Mouse (Mus musculus): ENCODE results near the gene Nudt3. TPM values are rescaled to one million over a fixed set of nuclear protein-coding genes. Genes with fewer than 3 reads are reported as not detected.
A peak's percentile ranks its signal among the peaks of the same experiment; 100 is the strongest.

Gene Nudt3
- polyA plus RNA-seq, 1 experiment from 2014 or later = 37.2 TPM

- no peak for DNase-seq (ENCODE audit: low spot score)
- WGBS = under 1% methylated on average over 14 of the region's 14 CpGs
- H3K27me3 ChIP-seq (ENCODE audit: control insufficient read depth, insufficient read depth, low read length) = no peaks in the 10 kb centered on the region
- ATAC-seq (replicated peaks; ENCODE audit: insufficient number of reproducible peaks, low FRiP score, low TSS enrichment, low read depth) = no peak
- H3K27ac ChIP-seq (replicated peaks; ENCODE audit: low read depth, low read length) = peak overlapping the region; percentile 99
- H3K9ac ChIP-seq (replicated peaks; ENCODE audit: low read length) = peak overlapping the region; percentile 96
- no peaks in the 10 kb centered on the region for H3K36me3 ChIP-seq (replicated peaks; ENCODE audit: control insufficient read depth, insufficient read depth, low read depth, low read length)
- peak overlapping the region; percentile 86 for H3K4me2 ChIP-seq (ENCODE audit: low read depth, low read length)
- H3K9me3 ChIP-seq (replicated peaks; ENCODE audit: control insufficient read depth, low read length) = no peaks in the 10 kb centered on the region
- peaks cover 6% of the 10 kb centered on the region; the same call in 1 of the 2 replicates for H3K4me1 ChIP-seq (ENCODE audit: control insufficient read depth, insufficient read depth, low read length)
- peak overlapping the region; percentile 75 for H3K4me3 ChIP-seq (ENCODE audit: low read depth, low read length)
Measured at GRCm38 (mm10) chr17:27557927-27558661, 65.2 kb downstream of the Nudt3 start.

DNA sequence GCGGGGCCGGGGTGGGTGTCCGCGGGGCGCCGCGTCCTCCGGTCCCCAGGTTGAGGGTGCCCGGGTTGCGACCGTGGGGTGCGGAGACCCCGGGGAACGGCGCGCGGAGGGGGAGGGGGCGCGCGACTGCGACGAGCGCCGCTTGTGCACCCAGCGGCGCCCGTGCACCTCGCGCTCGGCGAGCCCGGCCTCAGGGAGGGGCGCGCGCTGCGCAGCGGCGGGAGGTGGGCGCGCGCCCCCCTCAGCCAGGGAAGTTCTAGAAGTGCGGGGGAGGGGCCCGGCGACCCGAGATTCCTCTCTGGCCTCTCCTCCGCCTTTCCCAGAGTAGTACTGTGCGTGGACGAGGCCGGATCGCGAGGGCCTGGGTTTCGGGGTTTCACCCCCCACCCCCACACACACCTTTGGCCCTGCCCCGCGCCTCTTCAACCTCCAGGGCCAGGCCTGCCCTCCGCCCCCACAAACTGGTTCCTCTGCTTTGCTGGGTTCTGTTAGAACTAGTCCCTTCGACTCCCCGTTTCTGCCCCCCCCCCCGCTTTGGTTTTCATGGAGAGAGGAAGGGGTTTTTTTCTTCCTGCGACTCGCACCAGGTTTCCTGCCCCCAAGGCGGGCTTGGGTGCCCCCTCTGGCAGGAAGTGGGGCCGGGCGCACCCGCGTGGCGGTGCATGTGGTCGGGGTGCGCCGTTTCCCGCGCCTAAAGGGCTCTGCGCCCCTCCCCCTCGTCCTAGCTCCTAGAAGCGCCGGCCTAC is 65.9 kb downstream of the Nudt3 start:
- Histone ChIP-seq H3K4me3 (ENCODE audit: low read depth, low read length) (peak overlapping the region; percentile 75), H3K27me3 (ENCODE audit: control insufficient read depth, insufficient read depth, low read length) (no peaks in the 10 kb centered on the region), H3K4me1 (ENCODE audit: control insufficient read depth, insufficient read depth, low read length) (peaks cover 6% of the 10 kb centered on the region; the same call in 1 of the 2 replicates), H3K9me3 (replicated peaks; ENCODE audit: control insufficient read depth, low read length) (no peaks in the 10 kb centered on the region), H3K36me3 (replicated peaks; ENCODE audit: control insufficient read depth, insufficient read depth, low read depth, low read length) (no peaks in the 10 kb centered on the region), H3K27ac (replicated peaks; ENCODE audit: low read depth, low read length) (peak overlapping the region; percentile 99), H3K4me2 (ENCODE audit: low read depth, low read length) (peak overlapping the region; percentile 86), H3K9ac (replicated peaks; ENCODE audit: low read length) (peak overlapping the region; percentile 96)
- under 1% methylated on average over 37 of the region's 75 CpGs for WGBS
- DNase-seq (ENCODE audit: low spot score) = peak; percentile 85
- peak; percentile 3; the same call in 1 of the 2 replicates for ATAC-seq (replicated peaks; ENCODE audit: insufficient number of reproducible peaks, low FRiP score, low TSS enrichment, low read depth)

DNA sequence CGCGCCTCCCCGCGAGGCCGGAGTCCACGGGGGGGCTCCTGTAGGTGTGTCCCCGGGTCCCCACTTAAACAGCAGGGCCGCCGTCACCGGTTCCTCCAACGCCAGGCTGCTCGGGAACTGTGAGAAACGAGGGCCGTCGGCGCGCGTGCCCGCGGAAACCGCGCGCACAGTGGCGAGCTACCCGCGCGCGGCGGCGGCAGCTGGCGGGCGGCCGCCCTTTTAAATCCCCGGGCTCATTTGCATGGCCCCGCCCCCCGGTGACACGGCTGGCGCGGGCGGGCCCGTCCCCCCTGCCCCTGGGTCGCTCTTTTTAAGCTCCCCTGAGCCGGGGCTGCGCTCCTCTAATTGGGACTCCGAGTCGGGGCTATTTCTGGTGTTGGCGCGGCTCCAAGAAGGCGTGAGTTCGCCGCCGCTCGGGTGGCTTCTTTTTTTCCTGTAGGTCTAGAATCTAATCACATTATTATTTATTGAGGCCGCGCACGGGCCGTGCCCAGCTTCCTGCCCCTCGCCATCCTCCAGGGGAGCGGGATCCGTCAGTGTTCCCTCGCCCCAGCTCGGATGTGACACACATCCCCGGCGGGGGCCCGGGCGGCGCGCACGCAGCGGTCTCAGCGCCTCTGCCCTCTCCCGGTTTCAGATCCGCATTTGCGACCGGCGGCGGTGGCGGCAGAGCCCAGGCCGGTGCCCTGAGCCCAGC is 66.8 kb downstream of the Nudt3 start, which contains the start of gene Hmga1:
Gene Hmga1 (plus strand): TSS at position 183 of the 697 bp plus-strand sequence.
- peak; percentile 96 for DNase-seq (ENCODE audit: low spot score)
- 0% methylated on average over 69 of the region's 79 CpGs for WGBS

DNA sequence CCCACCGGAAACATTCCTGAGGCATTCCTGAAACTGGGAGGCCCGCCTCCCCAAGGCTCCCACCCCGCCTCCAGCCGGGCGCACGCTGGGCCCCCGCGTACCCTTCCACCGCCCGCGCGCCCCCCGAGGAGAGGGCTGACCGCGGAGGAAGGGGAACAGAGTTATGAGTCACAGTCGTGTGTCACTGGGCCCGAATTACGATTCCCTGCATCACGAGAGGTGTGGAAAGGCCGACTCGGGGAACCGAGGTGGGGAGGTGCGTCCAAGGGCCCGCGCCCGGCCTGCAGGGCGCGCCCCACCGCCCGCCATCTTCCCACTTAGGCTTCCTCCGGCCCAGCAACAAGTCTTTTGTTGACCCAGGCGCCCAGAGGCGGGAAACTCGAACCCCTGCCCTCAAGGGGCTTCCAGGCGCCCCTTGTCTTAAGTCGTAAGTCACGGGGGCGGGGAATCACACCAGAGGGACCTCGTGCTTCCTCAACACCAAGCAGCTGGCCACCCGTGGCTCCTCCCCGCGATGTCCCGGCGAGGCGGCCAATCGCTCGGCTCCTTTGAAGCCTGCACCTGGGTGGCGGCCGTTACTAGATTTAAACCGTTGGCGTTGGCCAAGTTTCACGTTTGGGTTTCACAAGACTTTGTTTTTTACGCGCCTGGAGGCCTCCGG is 67.7 kb downstream of the Nudt3 start:
- ATAC-seq (replicated peaks; ENCODE audit: insufficient number of reproducible peaks, low FRiP score, low TSS enrichment, low read depth) (peak; percentile 56), DNase-seq (ENCODE audit: low spot score) (peak; percentile 95)
- Histone ChIP-seq H3K4me3 (ENCODE audit: low read depth, low read length) (peak overlapping the region; percentile 75), H3K36me3 (replicated peaks; ENCODE audit: control insufficient read depth, insufficient read depth, low read depth, low read length) (no peaks in the 10 kb centered on the region), H3K9ac (replicated peaks; ENCODE audit: low read length) (peak overlapping the region; percentile 96), H3K27ac (replicated peaks; ENCODE audit: low read depth, low read length) (peak overlapping the region; percentile 99), H3K4me2 (ENCODE audit: low read depth, low read length) (peak overlapping the region; percentile 86), H3K9me3 (replicated peaks; ENCODE audit: control insufficient read depth, low read length) (no peaks in the 10 kb centered on the region), H3K27me3 (ENCODE audit: control insufficient read depth, insufficient read depth, low read length) (no peaks in the 10 kb centered on the region), H3K4me1 (ENCODE audit: control insufficient read depth, insufficient read depth, low read length) (peaks cover 6% of the 10 kb centered on the region; the same call in 1 of the 2 replicates)
- whole genome bisulfite sequencing = under 1% methylated on average over 54 of the region's 55 CpGs

More for the DNA sequence above, 66.8 kb downstream of the Nudt3 start, which contains the start of gene Hmga1:
- H3K9ac ChIP-seq (replicated peaks; ENCODE audit: low read length) = peak within 1 kb of the TSS; percentile 96
- H3K36me3 ChIP-seq (replicated peaks; ENCODE audit: control insufficient read depth, insufficient read depth, low read depth, low read length) = no peaks in the 10 kb centered on the region
- peak within 1 kb of the TSS; percentile 75 for H3K4me3 ChIP-seq (ENCODE audit: low read depth, low read length)
- ATAC-seq (replicated peaks; ENCODE audit: insufficient number of reproducible peaks, low FRiP score, low TSS enrichment, low read depth) = peak; percentile 59
- H3K4me1 ChIP-seq (ENCODE audit: control insufficient read depth, insufficient read depth, low read length) = peaks cover 6% of the 10 kb centered on the region; the same call in 1 of the 2 replicates
- H3K9me3 ChIP-seq (replicated peaks; ENCODE audit: control insufficient read depth, low read length) = no peaks in the 10 kb centered on the region
- H3K27me3 ChIP-seq (ENCODE audit: control insufficient read depth, insufficient read depth, low read length) = no peaks in the 10 kb centered on the region
- H3K4me2 ChIP-seq (ENCODE audit: low read depth, low read length) = peak within 1 kb of the TSS; percentile 86
- H3K27ac ChIP-seq (replicated peaks; ENCODE audit: low read depth, low read length) = peak within 1 kb of the TSS; percentile 99

DNA sequence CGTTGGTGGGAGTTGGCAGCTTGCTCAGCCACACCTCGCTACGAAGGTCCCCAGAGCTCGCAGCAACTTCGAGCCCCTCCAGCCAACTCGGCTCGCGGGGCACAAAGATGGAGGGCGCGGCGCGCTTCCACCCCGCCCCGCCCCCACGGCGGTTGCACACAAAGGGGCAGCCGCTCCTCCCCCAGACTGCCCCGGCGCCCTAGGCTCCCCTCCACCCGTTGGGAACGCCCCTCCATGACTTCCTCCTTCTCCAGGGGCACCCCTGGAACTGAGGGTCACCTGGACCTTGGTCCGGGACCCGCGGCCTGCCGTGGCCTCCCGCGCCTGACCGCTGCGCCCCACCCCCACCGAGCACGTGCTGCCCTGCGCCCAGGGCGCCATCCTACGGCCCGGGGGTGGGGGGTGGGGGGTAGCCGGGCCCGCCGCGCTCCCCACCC is 68.2 kb downstream of the Nudt3 start:
- Histone ChIP-seq H3K36me3 (replicated peaks; ENCODE audit: control insufficient read depth, insufficient read depth, low read depth, low read length) (no peaks in the 10 kb centered on the region), H3K27ac (replicated peaks; ENCODE audit: low read depth, low read length) (peak overlapping the region; percentile 99), H3K4me2 (ENCODE audit: low read depth, low read length) (peak overlapping the region; percentile 86), H3K4me3 (ENCODE audit: low read depth, low read length) (peak overlapping the region; percentile 75), H3K9ac (replicated peaks; ENCODE audit: low read length) (peak overlapping the region; percentile 96), H3K27me3 (ENCODE audit: control insufficient read depth, insufficient read depth, low read length) (no peaks in the 10 kb centered on the region), H3K9me3 (replicated peaks; ENCODE audit: control insufficient read depth, low read length) (no peaks in the 10 kb centered on the region), H3K4me1 (ENCODE audit: control insufficient read depth, insufficient read depth, low read length) (peaks cover 5% of the 10 kb centered on the region; the same call in 1 of the 2 replicates)
- peak; percentile 91 for DNase-seq (ENCODE audit: low spot score)
- WGBS = under 1% methylated on average over 31 of the region's 39 CpGs
- peak; percentile 10 for ATAC-seq (replicated peaks; ENCODE audit: insufficient number of reproducible peaks, low FRiP score, low TSS enrichment, low read depth)

DNA sequence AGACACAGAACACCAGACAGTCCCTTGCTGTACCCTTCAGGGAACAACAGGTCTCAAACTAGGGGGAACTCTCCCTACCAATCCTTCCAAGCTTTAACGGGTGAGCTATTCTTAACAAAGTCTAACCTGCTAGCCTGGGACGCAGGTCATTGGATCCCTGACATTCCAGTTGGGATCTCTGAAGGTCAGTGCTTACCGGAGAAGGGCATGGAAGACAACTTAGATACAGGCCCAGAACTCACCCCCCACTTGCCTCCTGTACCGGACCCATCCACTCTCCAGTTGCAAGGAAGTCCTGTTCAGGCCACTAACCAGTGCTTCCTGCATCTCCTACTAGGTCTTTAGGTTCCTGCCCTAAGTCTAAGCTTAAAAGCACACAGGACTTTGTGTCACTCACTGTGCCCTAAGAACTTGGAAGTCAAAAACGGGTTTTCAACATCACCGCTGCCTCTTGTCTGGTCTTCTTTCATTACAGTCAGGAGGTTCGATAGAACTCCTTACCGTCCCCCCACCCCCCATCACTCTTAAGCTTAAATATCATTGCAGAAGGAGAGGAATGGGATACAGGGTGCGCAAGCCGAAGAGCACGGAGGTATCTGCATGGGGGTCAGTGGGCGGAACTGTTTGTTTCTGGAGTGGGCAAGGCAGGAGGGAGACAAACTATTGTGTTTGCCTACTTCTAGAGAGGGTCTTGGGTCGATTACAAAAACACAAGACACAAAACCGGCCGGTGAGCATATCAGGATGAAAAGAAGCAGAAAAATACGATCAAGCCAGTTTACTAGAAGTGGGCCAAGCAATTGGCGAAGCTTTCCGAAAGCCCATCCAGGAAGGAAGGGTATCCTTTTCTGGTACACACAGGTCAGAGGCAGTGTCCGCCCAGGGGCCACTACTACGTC is 69.0 kb downstream of the Nudt3 start:
- H3K9ac ChIP-seq (replicated peaks; ENCODE audit: low read length) = peak overlapping the region; percentile 96
- 36% methylated on average over 20 of the region's 20 CpGs for WGBS
- H3K9me3 ChIP-seq (replicated peaks; ENCODE audit: control insufficient read depth, low read length) = no peaks in the 10 kb centered on the region
- H3K27me3 ChIP-seq (ENCODE audit: control insufficient read depth, insufficient read depth, low read length) = no peaks in the 10 kb centered on the region
- ATAC-seq (replicated peaks; ENCODE audit: insufficient number of reproducible peaks, low FRiP score, low TSS enrichment, low read depth) = no peak
- H3K4me3 ChIP-seq (ENCODE audit: low read depth, low read length) = peak overlapping the region; percentile 75
- H3K4me2 ChIP-seq (ENCODE audit: low read depth, low read length) = peak overlapping the region; percentile 86
- H3K36me3 ChIP-seq (replicated peaks; ENCODE audit: control insufficient read depth, insufficient read depth, low read depth, low read length) = no peaks in the 10 kb centered on the region
- peak overlapping the region; percentile 99 for H3K27ac ChIP-seq (replicated peaks; ENCODE audit: low read depth, low read length)
- H3K4me1 ChIP-seq (ENCODE audit: control insufficient read depth, insufficient read depth, low read length) = peaks cover 2% of the 10 kb centered on the region; the same call in 1 of the 2 replicates
- DNase-seq (ENCODE audit: low spot score) = peak; percentile 53
